Mouse (Mus musculus) bone marrow macrophage, adult 2 months (primary cell): Measurements from ENCODE around the gene Syt16. TPM values are rescaled to one million over a fixed set of nuclear protein-coding genes. Genes with fewer than 3 reads are reported as not detected.

Source experiments
- H3K27ac ChIP-seq: 2 replicates; pipeline ENCODE4 v1.5.1; 2012; ENCODE audit warnings: low read depth, low read length; ENCODE audit not compliant: insufficient read depth
- H3K4me1 ChIP-seq: 2 replicates; pipeline ENCODE4 v1.6.1; 2012; ENCODE audit warnings: low read length; ENCODE audit not compliant: control insufficient read depth, insufficient read depth
- H3K4me3 ChIP-seq: 2 replicates; pipeline ENCODE4 v1.5.1; 2012; ENCODE audit warnings: mild to moderate bottlenecking, low read length, moderate library complexity; ENCODE audit not compliant: insufficient read depth
- CTCF ChIP-seq: IDR thresholded peaks from 2 replicates; pipeline ENCODE4 v1.5.1; 2012; ENCODE audit warnings: low read depth, mild to moderate bottlenecking, low read length, moderate library complexity
- POLR2A ChIP-seq: IDR thresholded peaks from 2 replicates; pipeline ENCODE4 v1.6.1; 2012; ENCODE audit warnings: mild to moderate bottlenecking, low read depth, low read length, borderline replicate concordance
- polyA plus RNA-seq: library from polyadenylated mRNA; stranded (reverse); fragments of >200 nt; gene quantifications from 2 replicates; pipeline ENCODE4 v1.2.4, GENCODE M21; 2012; ENCODE audit not compliant: missing spikeins, insufficient read depth, insufficient read length

The Syt16 gene
- polyA plus RNA-seq, 1 experiment = not detected

DNA sequence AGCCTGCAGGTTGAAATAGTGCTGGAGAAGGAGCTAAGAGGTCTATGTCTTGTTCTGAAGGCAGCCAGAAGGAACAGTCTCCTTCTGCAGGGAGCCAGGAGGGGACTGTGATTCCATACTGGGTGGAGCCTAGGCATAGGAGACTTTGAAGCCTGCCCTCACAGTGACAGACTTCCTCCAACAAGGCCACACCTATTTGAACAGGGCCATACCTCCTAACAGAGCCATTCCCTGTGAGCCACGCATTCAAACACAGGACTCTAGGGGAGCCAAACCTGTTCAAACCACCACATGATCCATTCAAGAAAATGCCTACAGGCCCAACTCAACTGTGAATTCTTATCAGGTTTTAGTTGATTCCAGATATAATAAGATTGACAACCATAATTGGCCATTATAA lies 130.8 kb downstream of the Syt16 start:
- Histone ChIP-seq H3K27ac (no peak overlapping the region), H3K4me1 (no peaks in the 10 kb centered on the region), H3K4me3 (no peak overlapping the region)
- TF ChIP-seq POLR2A = no peak
- TF ChIP-seq CTCF = no peak

- Histone ChIP-seq H3K4me1 (no peaks in the 10 kb centered on the region), H3K4me3 (no peak overlapping the region), H3K27ac (no peak overlapping the region)
- TF ChIP-seq POLR2A = no peak
- no peak for TF ChIP-seq CTCF
Measured at GRCm38 (mm10) chr12:74131790-74132189, 134.3 kb downstream of the Syt16 start.

- TF ChIP-seq POLR2A (no peak), CTCF (no peak)
- H3K4me1 ChIP-seq = no peaks in the 10 kb centered on the region
- no peak overlapping the region for H3K4me3 ChIP-seq
- H3K27ac ChIP-seq = no peak overlapping the region
Measured at GRCm38 (mm10) chr12:74142147-74142546, 144.7 kb downstream of the Syt16 start.

GRCm38 (mm10) chr12:74144385-74144784 lies 146.9 kb downstream of the Syt16 start:
- Histone ChIP-seq H3K27ac (no peak overlapping the region), H3K4me3 (no peak overlapping the region), H3K4me1 (no peaks in the 10 kb centered on the region)
- TF ChIP-seq CTCF (no peak), POLR2A (no peak)

DNA sequence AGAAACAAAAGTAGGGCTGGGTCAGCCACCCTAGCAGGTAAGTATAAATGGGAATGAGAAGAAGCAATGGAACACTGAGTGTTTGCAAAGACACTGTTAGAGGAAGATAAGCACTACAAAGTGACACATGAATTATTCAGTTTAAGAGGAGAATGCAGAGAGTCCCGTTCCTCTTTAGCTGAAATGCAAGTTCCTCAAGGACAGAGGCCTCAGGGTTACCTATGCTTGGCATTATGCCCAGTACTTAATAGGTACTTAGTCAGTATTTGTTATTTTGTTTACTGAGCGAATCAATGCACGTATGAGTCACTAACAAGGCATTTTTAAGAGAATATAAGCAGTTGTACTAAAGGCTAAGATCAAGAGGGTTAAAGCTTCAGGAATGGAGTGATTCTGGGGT lies 163.3 kb downstream of the Syt16 start:
- no peak overlapping the region for H3K27ac ChIP-seq
- no peak for TF ChIP-seq CTCF
- no peak for TF ChIP-seq POLR2A
- no peak overlapping the region for H3K4me3 ChIP-seq
- no peaks in the 10 kb centered on the region for H3K4me1 ChIP-seq

- no peaks in the 10 kb centered on the region for H3K4me1 ChIP-seq
- H3K27ac ChIP-seq = no peak overlapping the region
- TF ChIP-seq POLR2A (no peak), CTCF (no peak)
- no peak overlapping the region for H3K4me3 ChIP-seq
Measured at GRCm38 (mm10) chr12:74163080-74163479, 165.6 kb downstream of the Syt16 start.

GRCm38 (mm10) chr12:74171257-74171656 lies 173.8 kb downstream of the Syt16 start:
- TF ChIP-seq POLR2A = no peak
- H3K4me3 ChIP-seq = no peak overlapping the region
- no peaks in the 10 kb centered on the region for H3K4me1 ChIP-seq
- no peak overlapping the region for H3K27ac ChIP-seq

DNA sequence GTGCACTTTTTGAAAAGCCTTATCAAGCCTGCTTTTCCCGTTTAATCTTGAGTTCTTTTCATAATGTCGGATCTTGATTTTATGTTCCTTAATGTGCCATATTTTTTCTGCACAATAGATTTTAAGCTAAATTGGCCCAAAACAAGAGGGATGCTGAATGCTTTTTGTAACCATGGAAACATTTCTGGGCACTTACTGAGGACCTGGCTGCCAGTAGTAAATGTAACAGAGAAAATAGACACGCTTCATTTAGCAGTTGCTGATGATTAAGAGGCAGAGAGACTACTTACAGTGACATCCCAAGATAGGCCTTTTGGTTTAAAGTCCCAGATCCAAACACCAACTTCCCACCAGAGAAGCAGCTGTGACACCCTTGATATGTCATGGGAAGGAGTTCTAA lies 176.4 kb downstream of the Syt16 start:
- TF ChIP-seq CTCF (no peak), POLR2A (no peak)
- Histone ChIP-seq H3K4me3 (no peak overlapping the region), H3K4me1 (no peaks in the 10 kb centered on the region), H3K27ac (no peak overlapping the region)

DNA sequence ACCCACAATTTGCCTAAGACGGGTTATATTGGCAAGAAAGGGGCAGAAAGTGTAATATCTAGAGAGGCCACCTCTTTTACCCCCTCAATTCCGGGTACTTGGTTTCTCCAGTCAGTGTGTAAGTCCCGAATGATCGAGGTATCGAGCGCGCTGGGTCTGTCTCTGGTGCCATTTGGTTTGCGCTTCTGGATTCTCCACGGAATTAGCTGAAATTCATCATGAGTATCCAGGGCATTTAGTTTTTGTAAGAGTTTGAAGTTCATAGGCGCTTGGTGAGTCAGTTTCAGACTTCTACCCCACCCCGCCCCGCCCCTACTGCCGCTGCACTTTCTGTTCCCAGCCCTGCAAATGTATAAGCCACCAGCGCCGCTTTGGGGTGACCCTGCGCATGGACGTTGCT lies 187.1 kb downstream of the Syt16 start:
- Histone ChIP-seq H3K27ac (no peak overlapping the region), H3K4me3 (peak overlapping the region; percentile 39), H3K4me1 (no peaks in the 10 kb centered on the region)
- no peak for TF ChIP-seq POLR2A
- TF ChIP-seq CTCF = no peak

GRCm38 (mm10) chr12:74188243-74188785 lies 190.9 kb downstream of the Syt16 start:
- no peak for TF ChIP-seq CTCF
- TF ChIP-seq POLR2A = no peak
- Histone ChIP-seq H3K4me3 (no peak overlapping the region), H3K27ac (no peak overlapping the region), H3K4me1 (peaks cover 5% of the 10 kb centered on the region)

DNA sequence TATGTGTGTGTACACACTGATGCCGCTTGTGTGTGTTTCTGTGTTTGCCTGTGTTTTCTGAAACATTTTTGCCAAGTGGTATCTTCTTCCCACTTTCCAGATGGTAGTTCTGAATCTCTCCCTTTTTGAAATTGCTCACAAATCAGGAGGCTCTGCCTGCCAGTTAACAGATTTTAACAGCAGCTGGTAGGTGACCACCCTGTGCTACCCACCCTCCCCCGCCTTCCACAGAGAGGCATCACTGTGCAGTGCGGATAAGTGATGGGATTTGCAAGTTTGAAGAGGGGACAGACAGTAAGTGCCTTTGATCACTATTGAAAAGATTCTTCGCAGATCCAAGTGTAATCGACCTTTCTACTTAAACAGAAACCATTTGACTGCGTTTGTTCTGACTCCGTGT lies 191.4 kb downstream of the Syt16 start:
- H3K27ac ChIP-seq = no peak overlapping the region
- peaks cover 10% of the 10 kb centered on the region for H3K4me1 ChIP-seq
- H3K4me3 ChIP-seq = no peak overlapping the region
- TF ChIP-seq CTCF (no peak), POLR2A (no peak)
